Mouse (Mus musculus) cortical plate, adult 2 months (tissue): ENCODE data around the gene Il17f. TPM values are rescaled to one million over a fixed set of nuclear protein-coding genes. Genes with fewer than 3 reads are reported as not detected.

Experiments
- H3K27ac ChIP-seq: fragments of 200-500 bp; 2 replicates; pipeline ENCODE4 v1.5.1; 2012; ENCODE audit warnings: low read length, control low read depth, inconsistent platforms; ENCODE audit not compliant: insufficient read depth
- H3K4me1 ChIP-seq: fragments of 200-500 bp; 2 replicates; pipeline ENCODE4 v1.6.1; 2011; ENCODE audit warnings: low read length; ENCODE audit not compliant: control insufficient read depth, insufficient read depth
- H3K4me3 ChIP-seq: fragments of 200-500 bp; 2 replicates; pipeline ENCODE4 v1.5.1; 2011; ENCODE audit warnings: mild to moderate bottlenecking, low read length, control low read depth; ENCODE audit not compliant: insufficient read depth
- CTCF ChIP-seq: fragments of 200-500 bp; IDR thresholded peaks from 2 replicates; pipeline ENCODE4 v1.5.1; 2011; ENCODE audit warnings: mild to moderate bottlenecking, control low read depth, low read length; ENCODE audit not compliant: insufficient read depth; ENCODE audit errors: extremely low read depth
- POLR2A ChIP-seq: fragments of 200-500 bp; IDR thresholded peaks from 2 replicates; pipeline ENCODE4 v1.6.1; 2011; ENCODE audit warnings: mild to moderate bottlenecking, low read length, control low read depth; ENCODE audit not compliant: insufficient read depth; ENCODE audit errors: extremely low read depth
- polyA plus RNA-seq: library from polyadenylated mRNA; depleted of rRNA; stranded (reverse); fragments of >200 nt; gene quantifications from 2 replicates; pipeline ENCODE4 v1.2.3, GENCODE M21; 2012

The Il17f gene
- polyA plus RNA-seq, 1 experiment: not detected

GRCm38 (mm10) chr1:20820959-20821358 is 30.5 kb upstream of the Il17f start:
- no peak overlapping the region for H3K4me3 ChIP-seq
- no peak for TF ChIP-seq POLR2A
- TF ChIP-seq CTCF: no peak
- H3K27ac ChIP-seq: no peak overlapping the region
- no peaks in the 10 kb centered on the region for H3K4me1 ChIP-seq

DNA sequence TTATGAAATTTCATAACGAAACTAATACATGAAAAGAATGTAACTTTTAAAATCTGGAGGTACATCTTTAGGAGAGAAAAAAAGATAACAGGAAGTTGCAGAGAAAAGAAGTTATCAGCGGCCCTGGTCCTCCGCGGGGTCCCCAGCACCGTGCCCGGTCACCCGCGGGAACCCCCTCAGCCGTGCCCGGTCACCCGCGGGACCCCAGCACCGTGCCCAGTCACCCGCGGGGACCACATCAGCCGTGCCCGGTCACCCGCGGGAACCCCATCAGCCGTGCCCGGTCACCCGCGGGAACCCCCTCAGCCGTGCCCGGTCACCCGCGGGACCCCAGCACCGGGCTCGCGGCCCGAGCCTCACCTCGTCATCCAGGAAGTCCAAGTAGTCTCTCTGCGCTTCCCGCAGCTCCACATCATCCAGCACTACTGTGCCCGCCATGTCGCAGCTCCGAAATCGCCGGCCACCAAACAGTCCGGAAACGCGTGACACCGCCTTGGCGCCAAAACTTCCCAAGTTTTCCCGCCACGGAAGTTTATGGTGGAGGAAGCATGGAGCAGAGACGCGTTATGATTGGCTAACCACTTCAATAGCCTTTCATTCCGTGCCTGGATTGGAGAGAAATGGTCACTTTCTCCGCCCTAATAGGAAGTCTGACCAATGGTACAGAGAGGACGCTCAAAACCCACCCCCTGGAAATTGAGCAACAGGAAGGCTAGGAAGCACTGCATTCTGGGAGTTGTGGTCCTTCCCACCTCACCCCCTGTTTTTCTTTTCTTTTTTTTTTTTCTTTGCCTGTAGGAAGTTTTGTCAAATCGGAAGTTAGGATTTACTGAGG is 29.6 kb upstream of the Il17f start, which contains the start of gene Mcm3:
TSS of gene Mcm3 (minus strand) at position 542 of the 835 bp plus-strand sequence.
- Histone ChIP-seq H3K4me3 (peak within 1 kb of the TSS; percentile 26), H3K4me1 (no peaks in the 10 kb centered on the region), H3K27ac (no peak within 1 kb of the TSS)
- TF ChIP-seq POLR2A: no peak
- no peak for TF ChIP-seq CTCF

GRCm38 (mm10) chr1:20817596-20817995 is 27.2 kb upstream of the Il17f start:
- Histone ChIP-seq H3K4me1 (no peaks in the 10 kb centered on the region), H3K4me3 (no peak overlapping the region), H3K27ac (no peak overlapping the region)
- TF ChIP-seq CTCF (no peak), POLR2A (no peak)

DNA sequence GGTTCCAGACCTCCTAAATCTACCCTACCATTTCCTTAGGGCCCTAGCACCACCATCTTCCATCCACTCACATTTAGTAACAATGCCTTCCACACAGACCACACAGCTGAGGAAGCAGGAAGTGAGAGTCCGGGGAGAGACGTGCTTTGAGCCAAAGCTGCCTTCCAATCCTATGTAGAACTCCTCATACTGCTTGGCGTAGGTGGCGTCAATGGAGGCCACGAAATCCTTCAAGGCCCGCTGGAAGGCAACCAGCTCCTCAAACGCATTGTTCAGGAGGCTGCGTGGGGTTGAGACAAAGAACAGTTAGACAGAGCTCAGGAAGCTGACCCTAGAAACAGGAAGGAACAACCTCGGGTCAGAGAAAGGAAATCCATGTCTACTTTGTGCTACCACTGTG is 26.8 kb upstream of the Il17f start:
- no peak overlapping the region for H3K4me3 ChIP-seq
- no peak overlapping the region for H3K27ac ChIP-seq
- H3K4me1 ChIP-seq: no peaks in the 10 kb centered on the region
- TF ChIP-seq POLR2A: no peak
- no peak for TF ChIP-seq CTCF

DNA sequence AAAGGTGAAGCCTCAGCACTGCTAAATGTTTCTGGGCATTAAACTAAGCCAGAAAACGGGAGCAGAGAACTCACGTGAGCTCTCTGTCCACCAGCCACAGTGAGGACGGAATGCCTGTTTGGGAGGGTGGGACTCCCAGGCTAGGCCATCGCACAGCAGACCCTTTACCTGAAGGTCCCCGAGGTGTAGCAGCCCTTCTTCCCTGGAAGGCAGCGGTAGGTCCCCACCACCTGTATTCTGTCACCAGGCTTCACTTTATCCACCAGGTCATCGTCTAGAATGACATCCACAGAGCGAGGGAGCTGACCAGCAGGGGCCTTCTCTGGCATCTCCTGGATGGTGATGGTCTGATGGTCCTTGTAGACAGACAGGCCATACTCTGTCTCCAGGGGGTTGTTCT is 24.1 kb upstream of the Il17f start:
- H3K4me1 ChIP-seq: no peaks in the 10 kb centered on the region
- TF ChIP-seq POLR2A (no peak), CTCF (no peak)
- H3K27ac ChIP-seq: no peak overlapping the region
- H3K4me3 ChIP-seq: no peak overlapping the region

DNA sequence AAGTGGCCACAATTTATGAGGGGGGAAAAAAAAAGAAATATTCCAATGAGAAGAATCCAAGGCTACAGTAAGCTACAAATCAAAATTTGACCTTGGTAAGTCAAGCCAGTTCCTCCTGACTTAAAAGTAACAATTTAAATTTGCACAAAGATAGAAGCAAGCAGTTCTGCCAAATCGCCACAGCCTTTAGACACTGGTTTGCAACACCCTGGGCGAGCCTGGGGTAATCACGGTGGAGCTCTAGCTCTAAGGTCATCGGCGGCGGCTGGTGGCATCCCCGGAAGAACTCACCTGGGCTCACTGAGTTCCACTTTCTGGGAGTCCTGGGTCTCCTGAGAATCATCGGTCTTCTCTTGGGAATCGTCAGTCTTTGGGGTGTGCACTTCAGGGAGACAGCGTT is 14.1 kb upstream of the Il17f start:
- H3K27ac ChIP-seq: no peak overlapping the region
- no peak overlapping the region for H3K4me3 ChIP-seq
- TF ChIP-seq POLR2A: no peak
- H3K4me1 ChIP-seq: no peaks in the 10 kb centered on the region

DNA sequence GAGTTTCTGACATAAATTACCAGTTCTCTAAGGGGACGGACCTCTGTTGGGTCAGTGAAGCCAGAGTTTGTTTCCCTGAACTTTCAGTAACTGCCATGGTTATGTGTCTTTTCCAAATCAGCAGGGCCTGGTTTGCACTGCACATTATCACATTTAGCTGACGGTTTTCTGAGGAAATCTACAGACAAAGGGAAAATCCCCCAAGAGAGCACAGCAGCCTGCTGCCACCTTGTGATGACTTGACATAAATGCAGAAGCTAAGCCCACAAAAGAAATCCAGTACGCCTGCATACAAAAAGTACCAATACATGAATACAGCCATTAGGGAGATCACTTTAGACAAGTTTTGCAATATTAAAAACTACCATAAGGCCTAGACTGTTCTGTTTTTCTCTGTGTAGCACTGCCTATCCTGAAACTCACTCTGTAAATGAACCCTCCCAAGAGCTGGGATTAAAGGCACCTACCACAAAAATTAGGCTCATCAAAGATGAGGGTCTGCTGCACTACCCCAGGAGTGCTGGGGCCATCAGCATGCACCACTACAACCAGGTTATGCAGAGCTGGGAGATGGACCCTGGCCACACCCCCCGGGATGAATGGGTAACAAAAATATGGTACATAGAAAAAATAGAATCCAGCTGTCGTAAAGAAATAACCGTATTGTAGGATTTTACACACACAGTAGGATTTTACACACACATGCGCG is 11.4 kb upstream of the Il17f start:
- TF ChIP-seq POLR2A: no peak
- TF ChIP-seq CTCF: peak; percentile 82
- Histone ChIP-seq H3K4me3 (no peak overlapping the region), H3K4me1 (no peaks in the 10 kb centered on the region), H3K27ac (no peak overlapping the region)

GRCm38 (mm10) chr1:20801275-20801674 is 10.9 kb upstream of the Il17f start:
- Histone ChIP-seq H3K4me1 (no peaks in the 10 kb centered on the region), H3K4me3 (no peak overlapping the region), H3K27ac (no peak overlapping the region)
- no peak for TF ChIP-seq POLR2A
- TF ChIP-seq CTCF: no peak

DNA sequence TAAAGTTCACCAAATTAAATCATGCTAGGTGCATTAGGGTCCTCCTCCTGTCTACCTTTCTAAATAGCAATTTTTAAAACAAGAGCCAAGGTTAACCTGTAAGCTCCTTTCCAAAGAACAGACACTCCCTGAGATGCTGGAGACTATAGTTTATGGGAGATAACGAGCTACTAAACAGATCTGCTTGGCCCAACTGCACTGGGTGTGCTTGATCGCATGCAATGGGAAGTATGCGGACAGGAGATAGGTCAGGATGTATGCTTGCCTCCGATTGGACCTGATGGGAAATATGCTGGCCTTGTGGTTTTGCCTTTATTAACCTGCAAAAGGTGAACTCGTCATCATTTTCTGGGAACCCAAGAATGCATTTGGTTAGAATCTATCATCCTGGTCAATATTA is 4.8 kb upstream of the Il17f start:
- Histone ChIP-seq H3K27ac (no peak overlapping the region), H3K4me3 (no peak overlapping the region), H3K4me1 (no peaks in the 10 kb centered on the region)
- TF ChIP-seq CTCF: no peak
- TF ChIP-seq POLR2A: no peak

DNA sequence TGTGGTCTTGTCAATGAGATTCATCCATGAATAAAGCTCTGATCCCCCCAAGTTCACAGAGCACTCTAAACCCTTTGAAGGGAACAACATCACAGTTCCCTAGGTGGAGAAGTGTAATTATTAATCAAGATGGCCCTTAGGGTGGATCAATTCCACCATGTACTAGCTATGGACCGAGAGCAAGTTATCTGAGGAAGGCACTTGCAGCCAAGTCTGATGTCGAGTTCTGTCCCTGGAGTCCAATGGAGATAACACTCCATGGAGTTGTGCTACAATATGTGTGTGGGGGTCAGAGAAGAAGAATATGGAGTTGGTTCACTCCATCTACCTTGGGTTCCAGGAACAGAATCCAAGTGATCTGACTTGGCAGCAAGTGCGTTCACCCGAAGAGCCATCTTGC is 4.3 kb upstream of the Il17f start:
- H3K4me1 ChIP-seq: no peaks in the 10 kb centered on the region
- H3K27ac ChIP-seq: no peak overlapping the region
- TF ChIP-seq POLR2A (no peak), CTCF (no peak)
- no peak overlapping the region for H3K4me3 ChIP-seq
